Mouse (Mus musculus): ENCODE results near the gene Dnlz. TPM values are rescaled to one million over a fixed set of nuclear protein-coding genes. Genes with fewer than 3 reads are reported as not detected.

The Dnlz gene
- total RNA-seq, 2 experiments from 2014 or later, result 27.5 to 28.7 TPM

DNA sequence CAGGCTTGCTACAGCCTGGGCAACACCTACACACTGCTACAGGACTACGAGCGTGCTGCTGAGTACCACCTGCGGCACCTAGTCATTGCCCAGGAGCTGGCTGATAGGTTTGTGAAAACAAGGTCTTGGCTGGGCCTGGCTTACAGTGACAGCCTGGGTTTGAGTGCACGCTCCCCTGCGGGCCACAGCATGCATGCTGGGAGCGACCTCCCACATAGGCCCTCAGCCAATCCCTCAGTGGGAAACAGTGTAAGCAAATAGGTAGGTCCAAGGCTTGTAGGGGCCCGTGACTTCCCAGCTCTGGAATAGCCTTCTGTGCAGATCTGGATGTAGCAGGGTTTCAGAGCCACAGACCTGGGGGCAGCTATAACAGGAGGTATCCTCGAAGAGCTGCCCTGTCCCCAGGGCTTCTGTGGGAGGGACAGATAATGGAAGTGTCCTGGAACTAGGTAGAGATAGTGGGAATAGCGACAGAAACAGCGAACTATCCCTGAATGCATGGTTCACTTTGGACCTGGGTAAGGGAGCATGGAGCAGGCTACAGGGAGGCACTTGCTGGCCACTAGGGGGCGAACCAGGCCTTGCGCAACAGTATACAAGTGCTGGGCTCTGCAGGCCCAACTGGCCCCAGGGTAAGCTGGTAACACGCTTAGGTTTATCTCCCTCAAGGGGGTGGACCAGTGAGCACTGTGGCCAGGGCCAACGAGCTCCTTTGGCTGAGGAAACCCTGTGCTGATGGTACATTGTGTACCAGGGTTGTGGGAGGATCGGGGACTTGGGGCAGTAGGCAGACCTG lies 26.3 kb downstream of the Dnlz start:
- no peak for DNase-seq (ENCODE audit: low spot score in 2 of 2)
- intact Hi-C loops (cut with DNase I), result loop anchor here (10.0 kb wide), 1 partner anchor 239 kb away; no protein-coding TSS in a partner anchor

DNA sequence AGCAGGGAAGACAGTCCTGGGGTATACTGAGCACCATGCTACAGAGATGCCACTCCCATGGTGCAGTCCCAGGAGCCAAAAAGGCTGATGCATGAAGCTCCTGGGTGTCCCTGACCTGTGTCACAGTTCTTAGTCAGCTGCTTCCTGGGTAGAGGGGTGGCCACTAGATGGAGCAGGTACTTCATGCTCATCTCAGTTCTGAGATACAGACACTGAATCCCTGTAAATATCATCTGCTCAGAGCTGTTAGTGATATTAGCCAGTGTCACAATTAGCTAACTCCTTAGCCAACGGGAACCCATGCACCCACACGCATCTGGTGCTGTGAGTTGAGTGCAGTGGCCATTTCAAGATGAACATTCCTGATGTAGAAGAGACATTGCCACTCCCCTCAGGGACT lies 27.0 kb downstream of the Dnlz start:
- DNase-seq (ENCODE audit: low spot score in 2 of 2), result no peak

DNA sequence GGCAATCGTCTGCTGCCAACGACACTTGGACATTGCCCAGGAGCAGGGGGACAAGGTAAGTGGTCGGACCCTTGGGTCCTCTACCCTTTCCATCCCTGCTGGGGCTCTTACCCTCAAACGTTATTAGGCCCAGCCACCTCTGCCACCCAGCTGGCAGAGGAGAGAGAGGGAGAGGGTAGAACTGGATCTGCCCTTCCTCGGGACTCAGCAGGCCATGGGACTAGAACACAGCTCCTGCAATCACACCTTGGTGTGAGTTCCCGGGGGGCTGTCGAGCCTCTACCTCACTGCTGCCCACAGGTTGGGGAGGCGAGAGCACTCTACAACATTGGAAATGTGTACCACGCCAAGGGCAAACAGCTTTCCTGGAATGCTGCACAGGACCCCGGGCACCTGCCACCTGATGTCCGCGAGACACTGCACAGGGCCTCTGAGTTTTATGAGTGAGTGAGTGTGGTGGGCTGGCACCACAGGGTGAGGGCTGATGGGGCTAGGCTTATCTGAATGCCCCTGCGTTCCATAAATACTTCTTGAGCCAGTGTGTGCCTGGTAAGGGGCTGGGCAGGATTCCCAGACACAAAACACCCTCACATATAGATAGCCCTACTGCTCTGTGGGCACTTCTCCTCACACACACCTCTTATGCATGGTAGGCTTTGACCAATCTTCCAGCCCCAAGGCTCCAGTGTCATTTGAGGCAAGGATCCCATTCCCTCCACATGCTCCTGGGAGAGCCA lies 28.2 kb downstream of the Dnlz start:
- intact Hi-C loops (cut with DNase I), result loop anchor here (10.0 kb wide), 1 partner anchor 241 kb away; no protein-coding TSS in a partner anchor
- no peak for DNase-seq (ENCODE audit: low spot score in 2 of 2)

More for the DNA sequence above, 27.0 kb downstream of the Dnlz start:
- intact Hi-C loops (cut with DNase I), result loop anchor here (10.0 kb wide), 1 partner anchor 240 kb away; no protein-coding TSS in a partner anchor

DNA sequence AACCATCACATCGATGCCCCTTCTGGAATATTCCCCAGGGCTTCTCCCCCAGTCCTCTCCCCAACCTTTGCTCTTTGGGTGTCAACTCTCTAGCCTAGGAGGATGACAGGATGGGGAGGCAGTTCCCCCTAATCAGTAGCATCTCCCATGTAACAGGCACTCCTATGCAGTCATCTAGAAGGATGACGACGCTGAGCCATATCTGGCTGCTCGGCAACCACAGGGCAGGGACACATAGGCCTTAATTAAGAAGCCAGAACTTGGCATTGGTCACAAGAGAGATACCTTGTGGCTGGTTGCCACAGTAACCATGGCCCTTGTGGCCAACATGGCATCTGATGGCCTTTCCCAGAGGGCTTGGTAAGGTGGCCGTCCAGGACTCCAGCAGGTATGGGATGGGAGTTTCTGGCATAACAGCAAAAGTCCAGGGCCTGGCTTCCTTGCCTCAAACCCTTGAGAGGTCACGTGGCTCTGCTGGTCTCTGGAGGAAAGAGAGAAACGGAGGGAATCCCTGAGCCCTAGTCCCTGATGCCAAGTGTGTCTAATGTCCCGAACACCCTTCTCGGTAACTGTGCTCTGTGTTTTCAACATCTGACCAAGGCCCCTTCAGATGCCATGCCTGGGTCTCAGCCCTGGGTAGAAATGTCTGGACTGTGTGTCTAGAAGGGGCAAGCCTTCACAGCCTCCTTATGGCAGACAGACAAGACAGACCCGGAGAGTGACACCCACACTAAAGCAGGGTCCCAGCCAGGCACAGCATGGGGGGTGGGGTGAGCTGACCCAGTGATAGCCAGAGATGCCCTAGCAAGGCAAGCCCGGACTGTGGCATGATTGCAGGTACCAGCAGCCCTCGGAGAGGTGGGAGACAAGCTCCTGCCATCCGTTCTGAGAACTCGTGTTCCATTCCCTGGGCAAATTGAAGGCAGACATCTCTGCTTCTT lies 31.4 kb downstream of the Dnlz start:
- intact Hi-C loops (cut with DNase I), result loop anchor here (10.0 kb wide), 1 partner anchor 244 kb away; no protein-coding TSS in a partner anchor
- DNase-seq (ENCODE audit: low spot score in 2 of 2), result no peak

GRCm38 (mm10) chr2:26319519-26320244 lies 32.2 kb downstream of the Dnlz start:
- no peak for DNase-seq (ENCODE audit: low spot score in 2 of 2)
- intact Hi-C loops (cut with DNase I), result loop anchor here (10.0 kb wide), 1 partner anchor 245 kb away; no protein-coding TSS in a partner anchor

GRCm38 (mm10) chr2:26319109-26319508 lies 32.8 kb downstream of the Dnlz start:
- intact Hi-C loops (cut with DNase I), result no loop called here
- DNase-seq (ENCODE audit: low spot score in 2 of 2), result no peak

- no peak for DNase-seq (ENCODE audit: low spot score in 2 of 2)
- intact Hi-C loops (cut with DNase I), result no loop called here
Measured at GRCm38 (mm10) chr2:26317991-26318672, 33.8 kb downstream of the Dnlz start.

- intact Hi-C loops (cut with DNase I), result no loop called here
Measured at GRCm38 (mm10) chr2:26317371-26317770, 34.5 kb downstream of the Dnlz start.

DNA sequence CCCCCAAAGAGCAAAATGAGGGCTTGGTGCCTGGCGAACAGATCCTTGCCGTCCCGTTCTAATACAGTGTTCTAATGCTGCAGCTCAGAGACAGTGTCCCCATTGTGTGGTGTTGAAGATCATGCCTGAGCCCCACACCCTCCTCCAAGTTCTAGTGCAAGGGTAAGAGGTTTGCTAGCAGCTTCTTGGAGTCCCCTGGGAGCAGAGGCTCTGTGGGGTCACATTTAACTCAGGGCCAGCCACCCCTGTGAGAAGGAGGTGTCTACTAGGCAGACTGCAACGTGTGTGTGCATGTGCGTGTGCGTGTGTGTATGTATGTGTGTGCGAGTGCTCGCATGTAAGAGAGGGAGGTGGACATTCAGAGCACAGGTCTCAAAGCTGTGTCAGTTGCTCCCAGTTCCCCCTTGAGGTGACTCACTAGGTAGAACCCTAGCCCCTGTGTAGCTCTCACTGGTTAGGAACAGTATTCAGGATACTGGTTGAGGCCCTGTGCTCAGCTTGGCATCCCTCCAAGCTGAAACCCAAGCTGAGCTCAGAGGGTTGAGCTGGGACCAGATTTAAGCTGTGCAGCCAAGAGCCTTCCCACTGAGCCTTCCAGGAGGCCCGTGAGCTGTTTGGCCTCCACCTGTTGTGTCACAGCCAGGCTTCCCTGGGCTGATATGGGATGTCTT lies 35.2 kb downstream of the Dnlz start:
- intact Hi-C loops (cut with DNase I), result no loop called here
- DNase-seq (ENCODE audit: low spot score in 2 of 2), result no peak

More at GRCm38 (mm10) chr2:26317371-26317770, 34.5 kb downstream of the Dnlz start:
- DNase-seq (ENCODE audit: low spot score in 2 of 2), result no peak

GRCm38 (mm10) chr2:26315925-26316311 lies 36.0 kb downstream of the Dnlz start:
- no peak for DNase-seq (ENCODE audit: low spot score in 2 of 2)
- intact Hi-C loops (cut with DNase I), result no loop called here

GRCm38 (mm10) chr2:26315072-26315924 lies 36.6 kb downstream of the Dnlz start, which contains the start of gene Gpsm1:
Gene Gpsm1 (plus strand): TSS chr2:26315515.
- intact Hi-C loops (cut with DNase I), result no loop called here

DNA sequence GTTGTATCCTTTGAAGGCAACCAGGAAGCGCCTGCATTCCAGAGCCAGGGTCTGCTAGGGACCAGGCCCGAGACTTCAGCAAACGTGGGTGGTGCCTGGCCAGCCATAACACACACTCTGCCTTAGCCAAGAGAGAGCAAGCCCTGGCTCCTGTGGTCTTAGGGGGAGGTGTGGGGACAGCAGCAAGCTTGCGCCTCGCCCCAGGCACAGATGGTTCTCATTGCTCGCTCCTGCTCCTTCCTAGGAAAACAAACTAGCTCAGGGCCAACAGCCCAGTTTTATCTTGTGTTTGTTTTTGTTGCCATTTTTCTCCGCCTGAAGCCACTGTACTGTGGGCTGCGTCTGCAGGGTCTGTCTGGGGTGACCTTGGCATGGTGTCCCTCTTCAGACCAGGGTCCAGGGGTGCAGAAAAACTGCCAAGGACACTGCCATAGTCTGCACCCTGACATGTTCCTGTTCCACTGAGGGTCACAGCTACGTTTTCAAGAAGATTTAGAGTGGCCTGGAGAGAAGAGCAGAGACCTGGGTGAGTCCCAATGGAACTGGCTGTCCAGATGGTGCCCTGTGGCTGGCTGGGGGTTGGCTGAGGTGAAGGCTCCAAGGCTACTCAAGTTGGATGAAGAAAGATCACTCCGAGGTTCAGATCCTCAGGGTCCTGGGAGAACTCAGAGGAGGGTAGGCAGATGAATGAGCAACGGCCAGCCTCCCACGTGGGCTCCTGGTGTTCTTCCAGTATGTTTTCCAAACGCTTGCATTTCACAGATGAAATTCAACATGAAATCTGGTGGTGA lies 37.4 kb downstream of the Dnlz start:
- intact Hi-C loops (cut with DNase I), result no loop called here
- DNase-seq (ENCODE audit: low spot score in 2 of 2), result no peak

More at GRCm38 (mm10) chr2:26315072-26315924, 36.6 kb downstream of the Dnlz start, which contains the start of gene Gpsm1:
- DNase-seq (ENCODE audit: low spot score in 2 of 2), result peak; percentile 80 to 81

DNA sequence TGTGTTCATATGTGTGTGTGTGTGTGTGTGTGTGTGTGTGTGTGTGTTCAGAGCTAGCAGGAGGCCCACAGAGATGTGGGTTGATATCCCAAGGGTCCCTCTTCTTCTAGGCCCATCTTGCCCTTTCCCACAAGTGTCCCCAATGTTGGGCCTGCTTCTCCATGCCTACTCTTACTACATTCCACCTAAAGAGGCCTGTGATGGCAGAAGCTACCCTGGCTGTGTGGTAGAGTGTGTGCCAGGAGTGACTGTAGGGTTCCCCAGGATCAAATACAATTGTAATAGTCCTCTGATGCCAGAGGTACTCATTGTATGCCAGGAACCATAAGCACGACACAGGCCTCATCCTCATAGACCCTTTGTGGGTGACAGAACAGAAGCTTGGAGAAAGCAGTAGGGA lies 38.5 kb downstream of the Dnlz start:
- intact Hi-C loops (cut with DNase I), result no loop called here
- DNase-seq (ENCODE audit: low spot score in 2 of 2), result no peak

- no peak for DNase-seq (ENCODE audit: low spot score in 2 of 2)
- intact Hi-C loops (cut with DNase I), result no loop called here
Measured at GRCm38 (mm10) chr2:26312812-26313211, 39.1 kb downstream of the Dnlz start.

DNA sequence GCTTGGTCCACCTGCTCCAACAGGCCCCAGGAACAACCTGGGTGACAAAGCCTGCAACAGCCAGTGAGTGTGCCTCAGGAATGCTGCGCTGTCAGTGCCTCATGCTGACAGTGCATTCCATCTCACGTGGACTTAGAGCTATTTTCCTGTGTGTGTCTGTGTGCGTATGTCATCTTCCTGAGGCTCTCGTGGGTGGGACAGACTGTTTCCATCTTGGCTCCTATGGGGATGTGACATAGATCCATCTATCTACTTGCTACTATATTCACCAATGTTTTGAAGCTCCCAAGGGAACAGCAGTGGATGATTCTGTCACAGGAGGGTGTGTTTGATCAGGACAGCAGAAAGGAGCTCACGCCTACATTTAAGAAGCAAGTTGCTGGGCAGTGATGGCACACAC lies 40.0 kb downstream of the Dnlz start:
- intact Hi-C loops (cut with DNase I), result no loop called here
- DNase-seq (ENCODE audit: low spot score in 2 of 2), result no peak

GRCm38 (mm10) chr2:26309739-26310138 lies 42.2 kb downstream of the Dnlz start:
- intact Hi-C loops (cut with DNase I), result no loop called here
- DNase-seq (ENCODE audit: low spot score in 2 of 2), result no peak
